Mouse (Mus musculus): ENCODE measurements around the gene Pcif1. TPM values are rescaled to one million over a fixed set of nuclear protein-coding genes. Genes with fewer than 3 reads are reported as not detected.

The Pcif1 gene
- total RNA-seq (2023): 144 TPM

GRCm38 (mm10) chr2:164879228-164879567, at the start of gene Pcif1:
Gene Pcif1, plus strand, starts transcription at chr2:164879304.

GRCm38 (mm10) chr2:164832748-164833301, 46.3 kb upstream of the Pcif1 start, which contains the start of gene Ctsa:
Gene Ctsa, plus strand, starts transcription at chr2:164832873.

DNA sequence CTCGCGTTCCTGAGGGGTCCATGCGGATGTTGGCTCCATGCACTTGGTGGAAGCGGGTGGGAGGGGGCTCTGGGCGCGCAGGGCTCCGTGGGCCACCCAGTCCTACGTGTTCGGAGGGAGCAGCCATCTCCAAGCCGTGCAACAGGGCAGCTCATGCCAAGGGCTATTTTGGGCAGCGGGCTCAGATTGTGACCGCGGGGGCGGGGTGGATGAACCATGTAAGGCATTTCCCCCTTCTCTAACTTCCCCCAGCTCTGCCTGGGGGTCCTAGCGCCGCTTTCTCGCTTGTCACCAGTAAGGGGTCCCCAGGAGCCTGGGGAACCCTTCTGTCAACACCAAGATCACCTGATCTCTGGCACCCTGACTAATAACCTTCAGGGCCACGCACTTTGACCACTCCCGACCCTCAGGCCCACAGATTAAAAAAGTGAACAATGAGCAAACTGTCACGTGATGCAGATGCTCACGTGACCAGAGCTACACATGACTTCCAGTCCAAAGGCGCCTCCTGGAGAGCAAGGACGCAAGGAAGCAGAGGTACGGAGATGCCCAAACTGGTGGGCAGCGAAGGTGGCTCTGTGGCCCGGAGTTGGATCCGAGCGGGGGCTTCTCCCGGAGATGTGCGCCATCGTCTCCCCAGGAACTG, 45.7 kb upstream of the Pcif1 start, which contains the start of gene Neurl2:
Gene Neurl2, minus strand, starts transcription at position 143 of the 646 bp plus-strand sequence.

DNA sequence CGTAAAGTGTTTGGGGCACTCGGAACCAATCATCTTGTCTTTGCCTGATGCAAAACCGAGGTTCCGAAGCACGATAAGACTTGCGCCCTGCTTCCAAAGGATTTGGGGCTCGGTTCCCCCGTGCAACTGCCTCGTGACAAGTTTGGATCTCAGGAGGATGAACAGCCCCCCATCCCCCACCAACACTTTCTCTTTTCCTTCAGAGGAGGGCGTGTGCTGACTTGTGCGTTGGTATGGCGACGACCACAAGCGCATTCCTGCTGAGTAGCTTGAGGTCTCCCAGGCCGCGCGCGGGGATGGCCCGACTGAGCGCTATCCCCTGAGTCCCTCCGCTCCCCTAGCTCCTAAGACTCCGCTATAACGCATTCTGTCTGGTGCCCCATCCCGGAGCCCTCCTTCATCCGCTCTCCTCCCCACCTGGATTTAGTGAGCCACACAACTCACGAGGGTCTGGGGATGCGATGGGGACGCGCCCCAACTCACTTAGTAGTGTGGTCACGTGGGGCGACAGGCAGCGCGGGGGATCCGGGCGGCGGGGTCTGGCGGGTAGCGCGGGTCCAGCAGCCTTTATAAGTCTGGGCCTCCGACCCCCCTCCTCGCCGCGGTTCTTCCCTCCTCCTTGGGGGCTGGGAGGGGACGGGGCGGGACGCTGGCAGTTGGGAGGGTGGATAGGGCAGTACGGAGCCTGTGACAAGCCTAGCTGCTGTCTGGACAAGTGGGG, 21.8 kb upstream of the Pcif1 start, which contains the start of gene Pltp:
Gene Pltp, minus strand, starts transcription at position 611 of the 721 bp plus-strand sequence.

DNA sequence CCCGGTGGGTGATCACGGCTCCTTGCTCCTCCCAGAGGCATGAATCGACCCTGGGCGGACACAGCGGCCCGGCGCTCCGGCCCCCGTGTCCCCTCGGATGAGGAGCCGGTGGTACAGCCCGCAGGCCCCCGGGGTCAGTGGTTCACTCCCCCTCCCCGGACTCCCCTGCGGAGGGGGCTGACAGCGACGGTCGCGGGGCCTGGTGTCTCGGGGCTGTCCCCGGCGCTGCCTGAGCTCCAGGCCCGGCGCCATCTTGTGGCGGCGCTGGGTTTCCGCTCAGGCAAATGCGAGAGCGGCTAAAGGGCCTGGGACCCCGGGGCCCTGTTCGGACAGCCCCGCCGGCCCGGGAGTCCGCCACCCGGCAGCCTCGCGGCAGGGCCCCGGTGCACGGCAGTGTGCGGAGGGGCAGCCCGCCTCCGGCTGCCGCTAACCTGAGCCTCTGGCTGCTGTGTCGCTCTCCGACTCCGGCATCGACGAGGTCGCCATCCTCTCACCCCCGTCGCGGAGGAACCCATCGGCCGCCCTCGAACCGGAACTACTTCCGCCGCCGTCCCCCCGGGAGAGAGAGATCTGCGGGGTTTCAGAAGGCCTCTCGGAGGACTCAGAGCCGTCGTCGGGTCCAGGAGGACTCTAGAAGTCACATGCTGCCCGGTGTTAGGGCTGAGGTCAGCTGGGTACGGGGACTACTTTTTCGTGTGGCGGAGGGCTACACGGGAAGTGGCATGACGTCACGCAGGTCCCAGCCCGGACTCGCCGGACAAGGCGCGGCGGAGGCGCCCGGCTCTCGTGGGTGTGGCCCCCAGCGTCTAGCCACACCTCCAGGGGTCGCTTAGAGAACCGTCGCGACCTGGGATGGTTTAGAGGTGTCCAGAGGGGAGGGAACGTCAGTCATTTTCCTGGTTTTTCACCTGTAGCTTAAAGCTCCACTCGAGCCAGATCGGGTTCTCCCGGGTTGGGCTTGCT, 32.3 kb downstream of the Pcif1 start, which contains the start of gene Zfp335:
Gene Zfp335, minus strand, starts transcription at position 672 of the 963 bp plus-strand sequence.

GRCm38 (mm10) chr2:164940140-164940830, 61.2 kb downstream of the Pcif1 start, which contains the start of gene Mmp9:
Gene Mmp9, plus strand, starts transcription at chr2:164940780.

Other genes with a start within 250 kb of the Pcif1 start
- gene Wfdc16, start 240.5 kb upstream of the Pcif1 start, total RNA-seq (2023): not detected
- not detected for gene Wfdc10, start 223.3 kb upstream of the Pcif1 start, total RNA-seq (2023)
- gene Wfdc9, start 222.7 kb upstream of the Pcif1 start, total RNA-seq (2023): not detected
- not detected for gene Wfdc11, start 205.2 kb upstream of the Pcif1 start, total RNA-seq (2023)
- gene Wfdc13, start 194.2 kb upstream of the Pcif1 start, total RNA-seq (2023): not detected
- gene Spint4, start 180.8 kb upstream of the Pcif1 start, total RNA-seq (2023): not detected
- not detected for gene Spint5, start 164.0 kb upstream of the Pcif1 start, total RNA-seq (2023)
- gene Wfdc3, start 133.4 kb upstream of the Pcif1 start, total RNA-seq (2023): not detected
- 49.4 TPM for gene Dnttip1, start 133.3 kb upstream of the Pcif1 start, total RNA-seq (2023)
- 2.8 TPM for gene Ube2c, start 109.4 kb upstream of the Pcif1 start, total RNA-seq (2023)
- 1.2 TPM for gene Tnnc2, start 99.3 kb upstream of the Pcif1 start, total RNA-seq (2023)
- gene Snx21, start 93.5 kb upstream of the Pcif1 start, total RNA-seq (2023): 0.35 TPM
- 33.9 TPM for gene Acot8, start 74.4 kb upstream of the Pcif1 start, total RNA-seq (2023)
- 2.2 TPM for gene Zswim3, start 74.2 kb upstream of the Pcif1 start, total RNA-seq (2023)
- 10.8 TPM for gene Zswim1, start 56.6 kb upstream of the Pcif1 start, total RNA-seq (2023)
- gene Spata25, start 50.8 kb upstream of the Pcif1 start, total RNA-seq (2023): not detected
- gene Ctsa, start 46.4 kb upstream of the Pcif1 start, total RNA-seq (2023): 103 TPM
- gene Neurl2, start 45.8 kb upstream of the Pcif1 start, total RNA-seq (2023): 0.59 TPM
- gene Pltp, start 21.6 kb upstream of the Pcif1 start, total RNA-seq (2023): 2.6 TPM
- gene Zfp335, start 32.5 kb downstream of the Pcif1 start, total RNA-seq (2023): 53.7 TPM
- 1.6 TPM for gene Mmp9, start 61.5 kb downstream of the Pcif1 start, total RNA-seq (2023)
- gene Slc12a5, start 81.5 kb downstream of the Pcif1 start, total RNA-seq (2023): not detected
- 41.4 TPM for gene Ncoa5, start 155.6 kb downstream of the Pcif1 start, total RNA-seq (2023)
- 10.3 TPM for gene Cd40, start 176.3 kb downstream of the Pcif1 start, total RNA-seq (2023)
- not detected for gene 1700025C18Rik, start 211.4 kb downstream of the Pcif1 start, total RNA-seq (2023)

All from CD4-positive naive resting alpha-beta T cell, adult 76 days (primary cell).